Mouse (Mus musculus): ENCODE data around the gene G6pc. TPM values are rescaled to one million over a fixed set of nuclear protein-coding genes. Genes with fewer than 3 reads are reported as not detected.
"Not testable (repeated sequence)": the region's sequence is repeated elsewhere in the genome, so short reads cannot be mapped to it uniquely, and the experiment has no call there.

G6pc gene
- polyA plus RNA-seq (2016; fragmentation: Nextera tagmentation; extraction: Ambion mirVana): not detected in 2 replicates

GRCm38 (mm10) chr11:101367326-101367935 lies at the start of gene G6pc:
Gene G6pc, plus strand, starts transcription at chr11:101367561.
- Histone ChIP-seq H3K36me3 (no peaks in the 10 kb centered on the region), H3K9ac (replicated peaks) (no peak within 1 kb of the TSS), H3K9me3 (no peaks in the 10 kb centered on the region), H3K4me1 (replicated peaks) (no peaks in the 10 kb centered on the region), H3K27me3 (no peaks in the 10 kb centered on the region), H3K27ac (no peak within 1 kb of the TSS), H3K4me3 (replicated peaks) (no peak within 1 kb of the TSS), H3K4me2 (no peak within 1 kb of the TSS)
- no peak for ATAC-seq (ENCODE audit: insufficient number of reproducible peaks, insufficient read depth, low FRiP score, low TSS enrichment, low read depth)
- 85% methylated on average over 8 of the region's 8 CpGs for WGBS

- Histone ChIP-seq H3K4me3 (replicated peaks) (no peak overlapping the region), H3K9me3 (no peaks in the 10 kb centered on the region), H3K4me2 (no peak overlapping the region), H3K27ac (no peak overlapping the region), H3K27me3 (no peaks in the 10 kb centered on the region), H3K9ac (replicated peaks) (no peak overlapping the region), H3K4me1 (replicated peaks) (no peaks in the 10 kb centered on the region), H3K36me3 (peaks cover 79% of the 10 kb centered on the region)
- no peak for ATAC-seq (ENCODE audit: insufficient number of reproducible peaks, insufficient read depth, low FRiP score, low TSS enrichment, low read depth)
- WGBS: 21% methylated on average over 4 of the region's 4 CpGs
Observed at GRCm38 (mm10) chr11:101323609-101324008, 43.8 kb upstream of the G6pc start.

- Histone ChIP-seq H3K4me3 (replicated peaks) (no peak within 1 kb of the TSS), H3K4me2 (no peak within 1 kb of the TSS), H3K36me3 (peaks cover 68% of the 10 kb centered on the region), H3K27ac (no peak within 1 kb of the TSS), H3K27me3 (no peaks in the 10 kb centered on the region), H3K9ac (replicated peaks) (no peak within 1 kb of the TSS), H3K4me1 (replicated peaks) (no peaks in the 10 kb centered on the region), H3K9me3 (no peaks in the 10 kb centered on the region)
- no peak for ATAC-seq (ENCODE audit: insufficient number of reproducible peaks, insufficient read depth, low FRiP score, low TSS enrichment, low read depth)
- WGBS: 96% methylated on average over 5 of the region's 5 CpGs
Observed at GRCm38 (mm10) chr11:101324763-101325162, 42.6 kb upstream of the G6pc start, which contains the start of gene Aoc2. Gene Aoc2, plus strand, starts transcription at chr11:101325063.

- not testable (repeated sequence) for H3K9me3 ChIP-seq; H3K9ac ChIP-seq (replicated peaks); H3K4me1 ChIP-seq (replicated peaks); H3K4me2 ChIP-seq; H3K27me3 ChIP-seq; H3K27ac ChIP-seq; ATAC-seq (ENCODE audit: insufficient number of reproducible peaks, insufficient read depth, low FRiP score, low TSS enrichment, low read depth); H3K4me3 ChIP-seq (replicated peaks)
- 94% methylated on average over 11 of the region's 11 CpGs for WGBS
- peaks cover 63% of the 10 kb centered on the region for H3K36me3 ChIP-seq
Observed at GRCm38 (mm10) chr11:101325201-101325600, 42.2 kb upstream of the G6pc start.

- Histone ChIP-seq H3K36me3 (peaks cover 54% of the 10 kb centered on the region), H3K27ac (no peak overlapping the region), H3K4me1 (replicated peaks) (no peaks in the 10 kb centered on the region), H3K27me3 (no peaks in the 10 kb centered on the region), H3K4me2 (no peak overlapping the region), H3K9me3 (no peaks in the 10 kb centered on the region), H3K9ac (replicated peaks) (no peak overlapping the region), H3K4me3 (replicated peaks) (no peak overlapping the region)
- WGBS: 86% methylated on average over 11 of the region's 11 CpGs
- no peak for ATAC-seq (ENCODE audit: insufficient number of reproducible peaks, insufficient read depth, low FRiP score, low TSS enrichment, low read depth)
Observed at GRCm38 (mm10) chr11:101326147-101326546, 41.2 kb upstream of the G6pc start.

- H3K27ac ChIP-seq: no peak overlapping the region
- H3K4me1 ChIP-seq (replicated peaks): no peaks in the 10 kb centered on the region
- no peak overlapping the region for H3K4me3 ChIP-seq (replicated peaks)
- H3K27me3 ChIP-seq: no peaks in the 10 kb centered on the region
- H3K9ac ChIP-seq (replicated peaks): no peak overlapping the region
- WGBS: 60% methylated on average over 3 of the region's 3 CpGs
- peaks cover 42% of the 10 kb centered on the region for H3K36me3 ChIP-seq
- H3K4me2 ChIP-seq: no peak overlapping the region
- ATAC-seq (ENCODE audit: insufficient number of reproducible peaks, insufficient read depth, low FRiP score, low TSS enrichment, low read depth): no peak
- no peaks in the 10 kb centered on the region for H3K9me3 ChIP-seq
Observed at GRCm38 (mm10) chr11:101327311-101327710, 40.0 kb upstream of the G6pc start.

GRCm38 (mm10) chr11:101328941-101329635 lies 38.3 kb upstream of the G6pc start:
- 79% methylated on average over 6 of the region's 6 CpGs for WGBS
- H3K27ac ChIP-seq: no peak overlapping the region
- no peak for ATAC-seq (ENCODE audit: insufficient number of reproducible peaks, insufficient read depth, low FRiP score, low TSS enrichment, low read depth)

GRCm38 (mm10) chr11:101330371-101330924 lies 36.9 kb upstream of the G6pc start, which contains the start of gene Aoc3:
Gene Aoc3, plus strand, starts transcription at chr11:101330605.
- H3K4me1 ChIP-seq (replicated peaks): peaks cover 9% of the 10 kb centered on the region; the same call in 1 of the 2 replicates
- H3K36me3 ChIP-seq: peaks cover 11% of the 10 kb centered on the region
- no peak within 1 kb of the TSS for H3K4me2 ChIP-seq
- WGBS: 70% methylated on average over 7 of the region's 7 CpGs
- no peak for ATAC-seq (ENCODE audit: insufficient number of reproducible peaks, insufficient read depth, low FRiP score, low TSS enrichment, low read depth)
- no peak within 1 kb of the TSS for H3K9ac ChIP-seq (replicated peaks)
- H3K9me3 ChIP-seq: no peaks in the 10 kb centered on the region
- H3K27ac ChIP-seq: no peak within 1 kb of the TSS
- no peak within 1 kb of the TSS for H3K4me3 ChIP-seq (replicated peaks)
- H3K27me3 ChIP-seq: no peaks in the 10 kb centered on the region

More at GRCm38 (mm10) chr11:101328941-101329635, 38.3 kb upstream of the G6pc start:
- Histone ChIP-seq H3K36me3 (peaks cover 24% of the 10 kb centered on the region), H3K9ac (replicated peaks) (no peak overlapping the region), H3K27me3 (no peaks in the 10 kb centered on the region), H3K4me3 (replicated peaks) (no peak overlapping the region), H3K9me3 (no peaks in the 10 kb centered on the region), H3K4me1 (replicated peaks) (peaks cover 3% of the 10 kb centered on the region; the same call in 1 of the 2 replicates), H3K4me2 (no peak overlapping the region)

GRCm38 (mm10) chr11:101330961-101331360 lies 36.4 kb upstream of the G6pc start:
- H3K9me3 ChIP-seq; H3K27me3 ChIP-seq; H3K4me1 ChIP-seq (replicated peaks); H3K4me3 ChIP-seq (replicated peaks); H3K4me2 ChIP-seq; ATAC-seq (ENCODE audit: insufficient number of reproducible peaks, insufficient read depth, low FRiP score, low TSS enrichment, low read depth); H3K27ac ChIP-seq; H3K36me3 ChIP-seq; H3K9ac ChIP-seq (replicated peaks): not testable (repeated sequence)
- 81% methylated on average over 6 of the region's 6 CpGs for WGBS

GRCm38 (mm10) chr11:101332537-101332936 lies 34.8 kb upstream of the G6pc start:
- WGBS: 88% methylated on average over 3 of the region's 3 CpGs
- peaks cover 13% of the 10 kb centered on the region for H3K4me1 ChIP-seq (replicated peaks)
- H3K36me3 ChIP-seq: no peaks in the 10 kb centered on the region

GRCm38 (mm10) chr11:101334023-101334422 lies 33.3 kb upstream of the G6pc start:
- ATAC-seq (ENCODE audit: insufficient number of reproducible peaks, insufficient read depth, low FRiP score, low TSS enrichment, low read depth): no peak
- H3K4me1 ChIP-seq (replicated peaks): peaks cover 26% of the 10 kb centered on the region
- no peak overlapping the region for H3K4me3 ChIP-seq (replicated peaks)
- H3K27ac ChIP-seq: no peak overlapping the region
- no peak overlapping the region for H3K4me2 ChIP-seq
- no peaks in the 10 kb centered on the region for H3K9me3 ChIP-seq
- no peaks in the 10 kb centered on the region for H3K36me3 ChIP-seq
- 24% methylated on average over 10 of the region's 10 CpGs for WGBS
- H3K27me3 ChIP-seq: no peaks in the 10 kb centered on the region
- peak overlapping the region; percentile 8; the same call in 1 of the 2 replicates for H3K9ac ChIP-seq (replicated peaks)

More at GRCm38 (mm10) chr11:101332537-101332936, 34.8 kb upstream of the G6pc start:
- no peak overlapping the region for H3K27ac ChIP-seq
- no peak overlapping the region for H3K4me3 ChIP-seq (replicated peaks)
- no peaks in the 10 kb centered on the region for H3K9me3 ChIP-seq
- no peaks in the 10 kb centered on the region for H3K27me3 ChIP-seq
- no peak for ATAC-seq (ENCODE audit: insufficient number of reproducible peaks, insufficient read depth, low FRiP score, low TSS enrichment, low read depth)
- H3K4me2 ChIP-seq: no peak overlapping the region
- no peak overlapping the region for H3K9ac ChIP-seq (replicated peaks)
